Mouse (Mus musculus) heart, adult 10 weeks (tissue): Measurements from ENCODE around the gene Cpne9. TPM values are rescaled to one million over a fixed set of nuclear protein-coding genes. Genes with fewer than 3 reads are reported as not detected.

ENCODE experiments used
- polyA plus RNA-seq: library from polyadenylated mRNA; stranded (reverse); fragments of 350-450 nt; fragmentation: Illumina TruSeq; extraction: RNeasy Lipid Tissue Mini Kit (QIAGEN cat#74804); gene quantifications from one replicate; pipeline ENCODE4 v1.2.3, GENCODE M21; 2014; ENCODE audit warnings: low read depth, low replicate concordance

Cpne9 gene
- polyA plus RNA-seq = not detected

DNA sequence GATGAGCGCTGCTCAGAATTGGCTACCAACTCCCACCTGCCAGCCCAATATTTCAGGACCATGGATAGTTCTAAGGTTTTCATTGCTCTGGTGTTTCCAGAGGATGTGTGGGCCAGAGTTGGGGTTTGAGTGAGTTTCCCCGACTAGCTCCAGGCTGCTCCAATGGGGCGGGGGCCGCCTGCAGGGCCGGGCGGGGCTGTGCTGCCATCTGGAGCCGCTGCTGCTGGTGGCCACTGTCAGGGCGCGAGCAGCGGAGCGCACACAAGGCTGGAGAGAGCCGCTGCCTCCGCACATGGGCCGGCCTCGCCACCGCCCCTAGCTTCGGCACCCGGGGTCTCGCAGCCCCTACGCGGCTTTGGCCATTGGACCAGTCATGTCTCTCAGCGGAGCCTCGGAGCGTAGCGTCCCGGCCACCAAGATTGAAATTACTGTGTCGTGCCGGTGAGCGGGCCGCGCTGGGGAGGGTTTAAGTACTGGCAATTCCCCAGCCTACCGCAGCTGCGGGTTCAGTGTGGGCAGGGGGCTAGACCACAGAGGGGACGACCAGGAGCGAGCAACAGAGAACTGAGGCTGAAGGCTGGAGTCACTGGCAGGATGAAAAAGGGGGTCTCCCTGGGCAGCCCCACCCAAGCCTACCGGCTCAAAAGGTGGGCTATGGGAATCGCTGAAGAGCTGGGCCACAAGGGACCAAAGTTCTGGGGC is at the start of gene Cpne9:
Cpne9 (plus strand) TSS at position 207 of the 702 bp plus-strand sequence.

DNA sequence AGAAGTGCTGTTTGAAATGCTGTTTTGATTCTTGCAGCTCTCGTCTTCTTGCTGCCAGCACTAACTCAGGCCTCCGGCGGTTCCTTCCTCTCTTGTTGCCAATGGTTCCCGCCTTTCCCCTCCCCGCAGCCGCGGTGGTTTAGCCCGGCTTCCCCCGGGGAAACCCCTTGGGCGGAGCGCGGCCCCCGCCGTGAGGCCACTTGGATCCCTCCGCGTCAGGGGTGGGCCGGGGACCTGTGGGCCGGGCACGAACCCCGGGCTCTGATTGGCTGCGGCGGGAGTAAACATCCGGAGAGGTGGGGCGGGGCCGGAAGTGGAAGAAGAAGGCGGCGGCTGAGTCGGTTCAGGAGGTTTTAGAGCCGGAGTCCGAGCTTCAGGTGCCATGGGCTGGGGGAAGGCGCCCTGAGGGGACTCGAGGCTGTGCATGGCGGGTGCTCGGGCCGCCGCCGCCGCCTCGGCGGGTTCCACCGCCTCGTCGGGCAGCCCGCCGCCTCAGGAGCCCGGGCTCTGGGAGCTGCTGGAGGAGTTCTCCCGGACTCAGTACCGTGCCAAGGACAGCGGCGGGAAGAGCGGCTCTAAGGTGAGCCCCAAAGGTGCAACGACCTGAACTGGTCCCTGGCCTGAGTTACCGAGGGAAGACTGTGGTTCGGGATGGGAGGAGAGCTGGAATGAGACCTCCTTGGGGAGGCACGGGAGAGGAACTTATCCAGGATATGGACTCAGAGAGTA is 44.4 kb upstream of the Cpne9 start, which contains the start of gene Mtmr14:
Mtmr14 (plus strand) TSS at position 302 of the 729 bp plus-strand sequence.

DNA sequence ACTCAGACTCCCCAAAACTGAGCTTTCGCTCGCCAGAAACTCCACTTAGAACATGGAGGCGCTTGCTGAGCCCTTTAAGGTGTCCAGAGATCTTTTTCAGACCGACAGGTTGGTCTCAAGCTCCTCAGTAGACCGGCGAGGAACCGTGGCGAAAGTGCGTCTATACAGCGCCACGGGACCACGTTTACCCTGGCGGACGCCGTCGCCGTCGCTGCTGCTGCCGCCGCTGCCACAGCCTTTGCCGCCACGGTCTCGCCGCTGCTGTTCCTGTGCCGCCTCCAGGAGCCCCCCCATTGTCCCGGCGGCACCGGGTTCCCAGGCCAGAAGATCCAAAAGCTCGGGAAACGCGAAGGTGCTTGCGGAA is 24.9 kb downstream of the Cpne9 start, which contains the start of gene Brpf1:
Brpf1 (plus strand) TSS at position 152 of the 364 bp plus-strand sequence.

DNA sequence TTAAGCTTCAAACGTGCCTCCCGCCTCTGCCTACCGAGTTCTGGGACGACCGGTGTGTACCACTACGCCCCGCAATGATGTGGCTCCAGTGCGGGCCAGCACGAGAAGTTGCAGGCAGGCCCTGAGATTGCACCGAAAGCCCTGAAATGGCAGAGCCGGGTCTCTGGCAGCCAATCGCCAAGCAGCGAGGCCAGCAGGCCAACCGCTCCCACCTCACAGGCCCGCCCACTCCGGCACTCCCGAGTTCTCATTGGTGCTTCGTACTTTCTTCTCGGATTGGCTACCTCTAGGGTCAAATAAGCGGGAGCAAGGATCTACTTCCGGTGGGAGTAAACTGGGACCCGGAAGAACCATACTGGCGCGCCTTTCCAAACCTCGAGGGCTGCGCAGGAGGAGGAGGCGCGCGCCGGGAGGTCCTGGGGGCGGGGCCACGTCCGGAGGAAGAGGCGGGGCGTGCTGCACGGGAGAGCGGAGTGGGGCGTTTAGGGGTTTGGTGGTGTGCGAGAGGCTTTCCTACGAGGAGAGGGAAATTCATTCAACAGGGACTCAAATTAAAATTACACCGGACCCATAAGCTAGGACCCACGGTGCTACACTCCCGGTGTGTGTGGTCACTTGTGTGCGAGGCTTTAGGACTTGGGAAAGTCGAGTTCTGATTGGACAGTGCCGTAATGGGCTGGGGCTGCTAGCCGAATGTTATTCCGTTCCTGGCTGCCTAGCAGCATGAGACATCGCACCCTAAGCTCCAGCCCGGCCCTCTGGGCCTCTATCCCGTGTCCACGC is 44.6 kb downstream of the Cpne9 start, which contains the start of gene Ogg1:
Ogg1 (plus strand) TSS at position 440 of the 783 bp plus-strand sequence.

DNA sequence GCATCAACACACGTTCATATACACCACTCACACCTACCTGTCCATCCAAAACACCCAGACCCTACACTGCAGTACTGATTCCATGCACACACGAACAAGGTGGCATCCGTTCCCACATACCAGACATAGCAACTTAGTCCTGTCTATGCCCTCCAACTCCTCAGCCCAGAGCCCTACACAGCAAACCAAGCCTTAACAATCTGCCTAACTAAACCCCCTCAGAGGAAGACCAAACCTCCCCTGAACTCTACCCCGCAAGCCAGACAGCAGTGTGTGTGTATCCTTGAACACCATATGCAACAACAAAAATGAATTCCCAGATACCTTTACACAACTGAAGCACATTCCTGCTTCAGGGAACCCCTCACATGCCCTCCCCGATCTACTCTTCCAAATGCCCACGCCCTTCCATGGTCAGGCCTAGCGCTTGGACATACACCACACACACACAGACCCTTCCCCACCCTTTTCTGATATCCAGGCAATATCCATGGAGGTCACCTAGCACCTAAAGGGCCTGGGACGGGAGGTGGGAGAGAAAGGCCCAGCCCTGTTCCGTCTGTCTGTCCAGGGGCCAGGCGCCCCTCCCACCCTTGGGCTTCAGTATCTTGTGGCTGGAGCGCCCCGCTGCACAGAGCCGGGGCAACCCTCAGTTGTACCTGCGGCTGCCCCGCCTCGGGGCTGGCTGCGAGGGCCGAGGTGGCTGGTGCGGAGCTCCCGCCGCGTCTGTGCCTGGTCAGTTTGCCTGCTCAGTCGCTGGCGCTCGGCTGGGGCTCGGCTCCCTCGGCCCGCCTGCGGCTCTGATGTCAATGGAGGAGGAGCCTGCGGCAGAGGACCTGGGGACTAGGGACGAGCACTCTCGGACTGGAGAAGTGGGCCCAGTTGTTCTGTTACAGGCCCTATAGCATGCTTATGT is 61.3 kb downstream of the Cpne9 start, which contains the start of gene Camk1:
Camk1 (minus strand) TSS at position 808 of the 916 bp plus-strand sequence.

Other genes starting within 250 kb of the Cpne9 start
- gene Thumpd3, start 236.1 kb upstream of the Cpne9 start, polyA plus RNA-seq = 28.1 TPM
- 25.1 TPM for gene Setd5, start 204.9 kb upstream of the Cpne9 start, polyA plus RNA-seq
- 0.34 TPM for gene Lhfpl4, start 86.9 kb upstream of the Cpne9 start, polyA plus RNA-seq
- gene Mtmr14, start 44.5 kb upstream of the Cpne9 start, polyA plus RNA-seq = 16.7 TPM
- gene Brpf1, start 24.8 kb downstream of the Cpne9 start, polyA plus RNA-seq = 11.4 TPM
- 6.3 TPM for gene Ogg1, start 44.7 kb downstream of the Cpne9 start, polyA plus RNA-seq
- gene Camk1, start 61.7 kb downstream of the Cpne9 start, polyA plus RNA-seq = 81.4 TPM
- 20.5 TPM for gene Tada3, start 95.6 kb downstream of the Cpne9 start, polyA plus RNA-seq
- gene Arpc4, start 95.8 kb downstream of the Cpne9 start, polyA plus RNA-seq = 57.4 TPM
- 2.0 TPM for gene Ttll3, start 107.0 kb downstream of the Cpne9 start, polyA plus RNA-seq
- 8.7 TPM for gene Rpusd3, start 137.0 kb downstream of the Cpne9 start, polyA plus RNA-seq
- 18.2 TPM for gene Cidec, start 153.5 kb downstream of the Cpne9 start, polyA plus RNA-seq
- 31.3 TPM for gene Jagn1, start 160.3 kb downstream of the Cpne9 start, polyA plus RNA-seq
- 1.0 TPM for gene Il17re, start 176.2 kb downstream of the Cpne9 start, polyA plus RNA-seq
- gene Il17rc, start 189.1 kb downstream of the Cpne9 start, polyA plus RNA-seq = 9.2 TPM
- gene Creld1, start 201.0 kb downstream of the Cpne9 start, polyA plus RNA-seq = 37.7 TPM
- gene Prrt3, start 219.6 kb downstream of the Cpne9 start, polyA plus RNA-seq = not detected
- gene Emc3, start 249.3 kb downstream of the Cpne9 start, polyA plus RNA-seq = 70.3 TPM
- gene Fancd2, start 249.4 kb downstream of the Cpne9 start, polyA plus RNA-seq = 0.08 TPM